Comparison of ENCODE assay signal across 10 mouse cellular contexts in the genomic region with DNA sequence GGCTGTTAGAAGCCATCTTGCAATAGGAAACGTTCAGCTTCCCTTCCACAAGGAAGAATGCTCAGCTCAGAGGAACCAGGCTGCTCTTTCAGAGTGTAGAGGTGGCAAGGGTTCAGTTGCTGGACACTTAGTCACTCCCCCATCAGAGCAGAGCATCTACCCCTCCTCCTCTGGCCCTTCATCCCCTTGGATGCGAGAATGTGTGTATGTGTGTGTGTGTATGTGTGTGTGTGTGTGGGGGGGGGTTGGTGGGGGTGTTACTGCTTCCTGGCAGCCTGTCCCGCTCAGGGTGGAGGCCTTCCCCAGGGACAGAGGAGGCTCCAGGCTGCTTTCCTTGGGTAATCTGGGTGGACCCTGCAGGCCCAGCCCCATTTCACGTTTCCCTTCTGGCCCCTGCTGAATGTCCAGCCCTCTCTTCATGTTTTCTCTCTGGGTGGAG.
DNase-seq lines count a peak whose midpoint lies in the region; ATAC-seq lines count a peak whose summit lies in the region.
"Had no signal": no experiment of that assay in that cellular context is flagged by ENCODE, and none has a peak within 500 bp of the region (broad histone marks: within the 10 kb centered on the region; RNA-seq: fewer than 3 reads in every experiment).

No protein-coding gene starts in this region.

- no peak for ATAC-seq in midbrain, embryonic 12.5 days (ENCODE audit: low FRiP score, low read depth)
- no peak for ATAC-seq in midbrain, embryonic 16.5 days
- ATAC-seq in heart, embryonic 13.5 days (ENCODE audit: extremely low read depth, insufficient number of reproducible peaks, low FRiP score, low TSS enrichment) = no peak
- ATAC-seq in stomach, embryonic 15.5 days (ENCODE audit: insufficient read depth, low FRiP score, low read depth) = no peak
- ATAC-seq: Patski had no signal

- H3K4me2 ChIP-seq in midbrain, embryonic 12.5 days (replicated peaks) = no peak overlapping the region
- no peak overlapping the region for H3K4me2 ChIP-seq in midbrain, embryonic 16.5 days (ENCODE audit: low read length)
- peak overlapping the region; percentile 35 for H3K4me2 ChIP-seq in heart, embryonic 13.5 days
- no peak overlapping the region for H3K4me2 ChIP-seq in stomach, embryonic 15.5 days

- H3K4me3 ChIP-seq in midbrain, embryonic 12.5 days = no peak overlapping the region
- H3K4me3 ChIP-seq in midbrain, embryonic 16.5 days (ENCODE audit: low read depth, low read length) = no peak overlapping the region
- H3K4me3 ChIP-seq in heart, embryonic 13.5 days = no peak overlapping the region
- H3K4me3 ChIP-seq in stomach, embryonic 15.5 days (replicated peaks) = no peak overlapping the region
- H3K4me3 ChIP-seq: megakaryocyte, embryonic 14.5 days had no signal

- H3K27me3 ChIP-seq in midbrain, embryonic 12.5 days = no peaks in the 10 kb centered on the region
- H3K27me3 ChIP-seq in midbrain, embryonic 16.5 days (ENCODE audit: control insufficient read depth, insufficient read depth, low read depth, low read length) = no peaks in the 10 kb centered on the region
- H3K27me3 ChIP-seq in heart, embryonic 13.5 days (replicated peaks) = no peaks in the 10 kb centered on the region
- H3K27me3 ChIP-seq in stomach, embryonic 15.5 days (replicated peaks) = no peaks in the 10 kb centered on the region
- H3K27me3 ChIP-seq: Patski had no signal

- H3K36me3 ChIP-seq in midbrain, embryonic 12.5 days = no peaks in the 10 kb centered on the region
- no peaks in the 10 kb centered on the region for H3K36me3 ChIP-seq in midbrain, embryonic 16.5 days (ENCODE audit: control insufficient read depth, insufficient read depth, low read length)
- H3K36me3 ChIP-seq in heart, embryonic 13.5 days = no peaks in the 10 kb centered on the region
- H3K36me3 ChIP-seq in stomach, embryonic 15.5 days = no peaks in the 10 kb centered on the region

- peaks cover 46% of the 10 kb centered on the region for H3K4me1 ChIP-seq in midbrain, embryonic 12.5 days
- peaks cover 13% of the 10 kb centered on the region for H3K4me1 ChIP-seq in midbrain, embryonic 16.5 days (ENCODE audit: control insufficient read depth, insufficient read depth, low read length)
- H3K4me1 ChIP-seq in heart, embryonic 13.5 days = peaks cover 92% of the 10 kb centered on the region
- peaks cover 47% of the 10 kb centered on the region for H3K4me1 ChIP-seq in stomach, embryonic 15.5 days

- peak overlapping the region; percentile 12; the same call in 1 of the 2 replicates for H3K27ac ChIP-seq in midbrain, embryonic 12.5 days (replicated peaks)
- no peak overlapping the region for H3K27ac ChIP-seq in midbrain, embryonic 16.5 days (ENCODE audit: low read length)
- peak overlapping the region; percentile 96 for H3K27ac ChIP-seq in heart, embryonic 13.5 days (replicated peaks)
- H3K27ac ChIP-seq in stomach, embryonic 15.5 days = peak overlapping the region; percentile 84

- no peaks in the 10 kb centered on the region for H3K9me3 ChIP-seq in midbrain, embryonic 12.5 days
- no peaks in the 10 kb centered on the region for H3K9me3 ChIP-seq in midbrain, embryonic 16.5 days (replicated peaks; ENCODE audit: control insufficient read depth, low read length, poor library complexity, severe bottlenecking)
- no peaks in the 10 kb centered on the region for H3K9me3 ChIP-seq in heart, embryonic 13.5 days
- no peaks in the 10 kb centered on the region for H3K9me3 ChIP-seq in stomach, embryonic 15.5 days

- WGBS in midbrain, embryonic 12.5 days = 58% methylated on average over 4 of the region's 4 CpGs
- 66% methylated on average over 4 of the region's 4 CpGs for WGBS in midbrain, embryonic 16.5 days
- WGBS in heart, embryonic 13.5 days = 38% methylated on average over 4 of the region's 4 CpGs
- WGBS in stomach, embryonic 15.5 days = 37% methylated on average over 4 of the region's 4 CpGs

- peak; percentile 65 to 84 for DNase-seq in kidney, postnatal 25 days
- DNase-seq in cerebellum, adult 11-12 months = no peak
- no peak for DNase-seq in layer of hippocampus, postnatal 36 days
- no peak for DNase-seq in cerebellum, postnatal 4 days (ENCODE audit: low spot score in 2 of 2)

- no peak overlapping the region for H3K9ac ChIP-seq in midbrain, embryonic 12.5 days (replicated peaks)
- no peak overlapping the region for H3K9ac ChIP-seq in midbrain, embryonic 16.5 days (ENCODE audit: low read depth, low read length)
- peak overlapping the region; percentile 33 for H3K9ac ChIP-seq in heart, embryonic 13.5 days
- H3K9ac ChIP-seq in stomach, embryonic 15.5 days = no peak overlapping the region

Comparison
In these comparisons a context has a peak if more than half of its experiments do, and no peak if none do; other contexts are left out.
1. DNase-seq: peak in kidney, postnatal 25 days (2 of 2); none in cerebellum, adult 11-12 months (single experiment), layer of hippocampus, postnatal 36 days (0 of 2) and cerebellum, postnatal 4 days (0 of 2).